Mouse (Mus musculus) kidney, embryonic 16.5 days (tissue): ENCODE measurements around the gene Tab1. TPM values are rescaled to one million over a fixed set of nuclear protein-coding genes. Genes with fewer than 3 reads are reported as not detected.
"Not testable (repeated sequence)": the region's sequence is repeated elsewhere in the genome, so short reads cannot be mapped to it uniquely, and the experiment has no call there.

Experiments used
- ATAC-seq: fragments of 200-750 bp; cut with Nextera tagmentation; 2 replicates; pipeline ENCODE4 v1.8.0; 2017; ENCODE audit warnings: moderate TSS enrichment; ENCODE audit not compliant: low FRiP score, low TSS enrichment
- H3K27ac ChIP-seq: fragments of 300-500 bp; sonication (generic); 2 replicates; pipeline ENCODE4 v1.5.1; 2014; ENCODE audit warnings: low read length
- H3K27me3 ChIP-seq: fragments of 300-500 bp; sonication (generic); 2 replicates; pipeline ENCODE4 v1.6.1; 2014; ENCODE audit warnings: low read length, control low read depth, mixed read lengths; ENCODE audit not compliant: insufficient read depth
- H3K36me3 ChIP-seq: fragments of 300-500 bp; sonication (generic); 2 replicates; pipeline ENCODE4 v1.6.1; 2014; ENCODE audit warnings: low read length, control low read depth, mixed read lengths; ENCODE audit not compliant: insufficient read depth
- H3K4me1 ChIP-seq: fragments of 300-500 bp; sonication (generic); 2 replicates; pipeline ENCODE4 v1.6.1; 2014; ENCODE audit warnings: low read length, control low read depth, mixed read lengths; ENCODE audit not compliant: insufficient read depth
- H3K4me2 ChIP-seq: fragments of 300-500 bp; sonication (generic); replicated peaks from 2 replicates; pipeline ENCODE4 v1.6.1; 2014; ENCODE audit warnings: low read depth, low read length
- H3K4me3 ChIP-seq: fragments of 300-500 bp; sonication (generic); 2 replicates; pipeline ENCODE4 v1.5.1; 2014; ENCODE audit warnings: mild to moderate bottlenecking, low read length
- H3K9ac ChIP-seq: fragments of 300-500 bp; sonication (generic); replicated peaks from 2 replicates; pipeline ENCODE4 v1.6.1; 2014; ENCODE audit warnings: low read length
- H3K9me3 ChIP-seq: fragments of 300-500 bp; sonication (generic); 2 replicates; pipeline ENCODE4 v1.6.1; 2016; ENCODE audit warnings: low read length, control low read depth
- WGBS: fragments of 180-500 bp; shearing (Covaris S2); extraction: QIAGEN DNeasy Blood & Tissue Kit; methylation state at CpG from one replicate; pipeline ENCODE4 v1.1.7; 2014; 5-methylcytosine and 5-hydroxymethylcytosine counted together
- polyA plus RNA-seq: library from polyadenylated mRNA; unstranded; fragments of >200 nt; fragmentation: Nextera tagmentation; extraction: Ambion mirVana; gene quantifications from 2 replicates; pipeline ENCODE4 v1.2.1, GENCODE M21; 2015

Tab1 gene
- polyA plus RNA-seq, 1 experiment from 2014 or later: 44.1 TPM

DNA sequence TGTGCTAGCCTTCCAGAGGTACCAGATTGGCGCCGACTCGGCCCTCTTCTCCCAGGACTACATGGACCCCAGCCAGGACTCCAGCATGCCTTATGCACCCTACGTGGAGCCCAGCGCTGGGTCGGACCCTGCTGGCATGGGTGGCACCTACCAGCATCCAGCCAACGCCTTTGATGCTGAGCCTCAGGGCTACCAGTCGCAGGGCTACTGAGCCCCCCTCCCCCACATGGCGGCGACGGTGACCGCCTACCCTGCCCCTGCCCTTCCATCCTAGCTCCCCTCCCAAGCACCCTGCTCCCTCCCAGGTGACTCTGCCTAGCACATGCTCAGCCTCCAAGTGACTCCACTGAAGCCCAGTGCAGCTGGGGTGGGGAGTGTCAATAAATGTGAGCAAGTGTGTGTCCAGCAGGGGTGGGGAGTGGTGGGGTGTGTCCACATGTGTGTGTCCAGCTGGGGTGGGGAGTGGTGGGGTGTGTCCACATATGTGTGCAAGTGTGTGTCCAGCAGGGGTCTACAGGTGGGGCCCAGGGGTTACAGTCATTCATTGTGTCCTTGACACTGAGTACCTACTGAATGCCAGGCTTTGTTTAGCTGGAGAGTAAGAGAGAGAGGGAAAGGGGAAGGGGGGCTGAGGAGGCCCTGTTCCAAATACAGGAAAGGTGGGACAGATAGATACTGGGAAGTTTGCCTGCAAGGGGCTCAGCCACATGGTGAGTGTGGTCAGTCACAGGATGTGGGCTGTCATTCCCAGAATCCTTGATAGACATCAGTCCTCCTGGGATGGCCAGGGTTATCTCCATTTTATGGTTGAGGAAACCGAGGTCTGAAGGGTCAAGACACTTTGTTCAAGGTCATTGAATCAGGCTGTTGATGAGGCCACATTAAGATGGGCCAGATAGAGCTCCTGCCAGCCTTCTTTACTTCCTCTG, 16.8 kb upstream of the Tab1 start:
- 64% methylated on average over 12 of the region's 13 CpGs for WGBS
- no peak overlapping the region for H3K9ac ChIP-seq
- H3K27me3 ChIP-seq: no peaks in the 10 kb centered on the region
- no peaks in the 10 kb centered on the region for H3K36me3 ChIP-seq
- no peaks in the 10 kb centered on the region; the same call in 1 of the 2 replicates for H3K4me1 ChIP-seq
- H3K4me2 ChIP-seq: no peak overlapping the region
- no peak overlapping the region for H3K27ac ChIP-seq
- no peaks in the 10 kb centered on the region for H3K9me3 ChIP-seq
- no peak overlapping the region for H3K4me3 ChIP-seq
- ATAC-seq: 0 out of 2 replicates have a peak, but pooled peaks have one; percentile 37

- H3K36me3 ChIP-seq: no peaks in the 10 kb centered on the region
- H3K9ac ChIP-seq: no peak overlapping the region
- H3K9me3 ChIP-seq: no peaks in the 10 kb centered on the region
- no peaks in the 10 kb centered on the region for H3K27me3 ChIP-seq
- no peak overlapping the region for H3K4me3 ChIP-seq
- 70% methylated on average over 8 of the region's 8 CpGs for WGBS
- no peak overlapping the region for H3K4me2 ChIP-seq
- ATAC-seq: no peak
- no peaks in the 10 kb centered on the region; the same call in 1 of the 2 replicates for H3K4me1 ChIP-seq
- no peak overlapping the region for H3K27ac ChIP-seq
Observed at GRCm38 (mm10) chr15:80117154-80117553, 15.8 kb upstream of the Tab1 start.

GRCm38 (mm10) chr15:80119076-80119475, 13.9 kb upstream of the Tab1 start:
- H3K4me1 ChIP-seq: no peaks in the 10 kb centered on the region; the same call in 1 of the 2 replicates
- H3K4me3 ChIP-seq: no peak overlapping the region
- no peaks in the 10 kb centered on the region for H3K9me3 ChIP-seq
- no peak for ATAC-seq
- H3K36me3 ChIP-seq: no peaks in the 10 kb centered on the region
- no peak overlapping the region for H3K4me2 ChIP-seq
- no peak overlapping the region for H3K27ac ChIP-seq
- no peak overlapping the region for H3K9ac ChIP-seq
- no peaks in the 10 kb centered on the region for H3K27me3 ChIP-seq
- WGBS: 84% methylated on average over 6 of the region's 6 CpGs

- Histone ChIP-seq H3K9me3 (no peaks in the 10 kb centered on the region), H3K27me3 (no peaks in the 10 kb centered on the region), H3K27ac (no peak overlapping the region), H3K36me3 (no peaks in the 10 kb centered on the region), H3K4me2 (no peak overlapping the region), H3K4me1 (peaks cover 10% of the 10 kb centered on the region; the same call in 1 of the 2 replicates), H3K9ac (no peak overlapping the region), H3K4me3 (no peak overlapping the region)
- no peak for ATAC-seq
- 94% methylated on average over 9 of the region's 9 CpGs for WGBS
Observed at GRCm38 (mm10) chr15:80121721-80122325, 11.1 kb upstream of the Tab1 start.

DNA sequence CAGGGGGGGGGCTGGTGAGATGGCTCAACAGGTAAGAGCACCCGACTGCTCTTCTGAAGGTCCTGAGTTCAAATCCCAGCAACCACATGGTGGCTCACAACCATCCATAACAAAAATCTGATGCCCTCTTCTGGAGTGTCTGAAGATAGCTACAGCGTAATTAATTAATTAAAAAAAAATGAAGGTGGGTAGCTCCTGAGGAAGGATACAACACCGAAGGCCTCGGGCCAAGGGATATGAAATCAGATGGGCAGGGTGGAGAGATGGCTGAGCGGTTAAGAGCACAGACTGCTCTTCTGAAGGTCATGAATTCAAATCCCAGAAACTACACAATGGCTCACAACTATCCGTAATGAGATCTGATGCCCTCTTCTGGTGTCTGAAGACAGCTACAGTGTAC, 10.5 kb upstream of the Tab1 start:
- H3K27me3 ChIP-seq, ATAC-seq, H3K36me3 ChIP-seq, H3K4me3 ChIP-seq, H3K4me2 ChIP-seq, H3K9ac ChIP-seq, H3K9me3 ChIP-seq, H3K27ac ChIP-seq: not testable (repeated sequence)
- WGBS: 90% methylated on average over 6 of the region's 6 CpGs
- peaks cover 10% of the 10 kb centered on the region; the same call in 1 of the 2 replicates for H3K4me1 ChIP-seq

DNA sequence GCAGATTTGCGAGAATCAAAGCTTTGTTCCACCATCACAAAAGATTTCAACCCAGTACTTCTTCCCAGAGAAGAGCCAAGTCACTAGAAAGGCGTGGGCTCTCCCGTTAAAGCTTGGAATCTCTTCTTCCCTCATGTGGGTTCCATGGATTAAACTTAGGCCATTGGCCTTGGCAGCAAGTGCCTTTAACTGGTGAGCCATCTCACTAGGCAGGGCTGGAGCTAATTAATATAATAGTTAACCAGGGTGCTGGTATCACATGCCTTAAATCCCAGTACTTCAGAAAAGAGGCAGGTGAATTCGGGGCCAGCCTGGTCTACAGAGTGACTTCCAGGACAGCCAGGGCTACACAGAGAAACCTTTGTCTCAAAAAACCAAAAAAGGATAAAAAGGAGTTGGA, 8.3 kb upstream of the Tab1 start:
- Histone ChIP-seq H3K36me3 (no peaks in the 10 kb centered on the region), H3K27ac (peak overlapping the region; percentile 15; the same call in 1 of the 2 replicates), H3K9me3 (no peaks in the 10 kb centered on the region), H3K4me2 (no peak overlapping the region), H3K27me3 (no peaks in the 10 kb centered on the region), H3K9ac (no peak overlapping the region), H3K4me1 (peaks cover 10% of the 10 kb centered on the region; the same call in 1 of the 2 replicates), H3K4me3 (no peak overlapping the region)
- ATAC-seq: no peak
- 71% methylated on average over 4 of the region's 4 CpGs for WGBS

DNA sequence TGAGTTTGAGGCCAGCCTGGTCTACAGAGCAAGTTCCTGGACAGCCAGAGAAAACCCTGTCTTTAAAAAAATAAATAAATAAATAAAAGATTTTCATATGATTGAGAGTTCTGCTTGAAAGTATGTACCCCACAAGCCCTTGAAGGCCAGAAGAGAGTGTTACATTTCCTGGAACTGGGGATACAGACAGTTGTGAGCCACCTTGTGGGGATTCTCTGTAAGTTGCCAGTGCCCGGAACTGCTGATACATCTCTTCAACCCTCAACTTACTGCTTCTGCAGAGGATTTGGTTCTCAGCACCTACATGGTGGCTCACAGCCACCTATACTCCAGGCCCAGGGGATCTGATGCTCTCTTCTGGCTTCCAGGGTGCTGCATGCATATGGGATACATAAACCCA, 5.7 kb upstream of the Tab1 start:
- H3K27me3 ChIP-seq: no peaks in the 10 kb centered on the region
- no peaks in the 10 kb centered on the region for H3K9me3 ChIP-seq
- H3K4me3 ChIP-seq: no peak overlapping the region
- H3K36me3 ChIP-seq: no peaks in the 10 kb centered on the region
- 59% methylated on average over 1 of the region's 1 CpGs for WGBS
- H3K4me2 ChIP-seq: no peak overlapping the region
- ATAC-seq: no peak
- H3K4me1 ChIP-seq: peaks cover 10% of the 10 kb centered on the region; the same call in 1 of the 2 replicates
- no peak overlapping the region for H3K9ac ChIP-seq
- no peak overlapping the region for H3K27ac ChIP-seq

DNA sequence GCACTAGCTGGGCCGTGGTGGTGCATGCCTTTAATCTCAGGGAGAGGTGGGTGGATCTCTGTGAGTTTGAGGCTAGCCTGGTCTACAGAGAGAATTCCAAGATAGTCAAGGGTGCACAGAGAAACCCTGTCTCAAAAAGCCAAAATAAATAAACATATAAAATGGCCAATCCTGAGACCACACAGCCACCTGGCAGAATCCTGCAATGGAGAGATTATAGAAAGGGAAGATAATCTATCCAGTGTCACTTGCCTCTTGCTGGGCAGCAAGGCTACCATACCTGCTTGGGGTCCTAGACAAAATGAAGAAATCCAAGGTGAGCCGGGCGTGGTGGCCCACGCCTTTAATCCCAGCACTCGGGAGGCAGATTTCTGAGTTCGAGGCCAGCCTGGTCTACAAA, 2.9 kb upstream of the Tab1 start:
- Histone ChIP-seq H3K4me1 (peaks cover 16% of the 10 kb centered on the region), H3K9ac (no peak overlapping the region), H3K4me2 (no peak overlapping the region), H3K27ac (no peak overlapping the region), H3K9me3 (no peaks in the 10 kb centered on the region), H3K27me3 (no peaks in the 10 kb centered on the region), H3K36me3 (no peaks in the 10 kb centered on the region), H3K4me3 (no peak overlapping the region)
- no peak for ATAC-seq
- 88% methylated on average over 6 of the region's 6 CpGs for WGBS

DNA sequence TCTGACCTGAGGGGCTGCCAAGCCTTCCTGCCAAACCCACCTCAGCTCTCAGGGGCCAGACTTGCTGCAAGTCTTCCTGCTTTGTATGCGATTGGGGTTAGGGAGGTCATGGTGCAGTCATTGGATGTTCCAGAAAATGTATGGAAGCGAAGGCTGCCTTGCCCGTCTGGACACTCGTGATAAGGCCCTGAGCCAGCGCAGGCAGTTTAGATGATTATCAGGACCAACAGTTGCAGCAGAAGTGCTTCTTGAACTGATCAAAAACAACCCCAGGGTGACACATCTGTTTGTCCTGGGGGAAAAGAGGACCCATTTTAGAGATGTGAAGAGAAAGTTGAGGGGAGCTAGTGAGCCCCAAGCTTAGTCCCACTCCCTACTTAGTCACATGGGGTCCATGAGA, 2.2 kb upstream of the Tab1 start:
- H3K27me3 ChIP-seq: no peaks in the 10 kb centered on the region
- WGBS: 78% methylated on average over 5 of the region's 5 CpGs
- H3K9ac ChIP-seq: no peak overlapping the region
- H3K4me1 ChIP-seq: peaks cover 14% of the 10 kb centered on the region
- no peak overlapping the region for H3K4me3 ChIP-seq
- H3K4me2 ChIP-seq: no peak overlapping the region
- H3K36me3 ChIP-seq: no peaks in the 10 kb centered on the region
- no peak overlapping the region for H3K27ac ChIP-seq
- H3K9me3 ChIP-seq: no peaks in the 10 kb centered on the region
- ATAC-seq: no peak

GRCm38 (mm10) chr15:80131421-80131820, 1.5 kb upstream of the Tab1 start:
- peaks cover 14% of the 10 kb centered on the region for H3K4me1 ChIP-seq
- no peak overlapping the region for H3K4me3 ChIP-seq
- no peak overlapping the region for H3K4me2 ChIP-seq
- H3K9ac ChIP-seq: no peak overlapping the region
- ATAC-seq: no peak
- H3K36me3 ChIP-seq: no peaks in the 10 kb centered on the region
- no peak overlapping the region for H3K27ac ChIP-seq
- WGBS: 78% methylated on average over 6 of the region's 6 CpGs
- no peaks in the 10 kb centered on the region for H3K9me3 ChIP-seq
- H3K27me3 ChIP-seq: no peaks in the 10 kb centered on the region
